Mouse (Mus musculus): ENCODE results near the gene Cxcl14. TPM values are rescaled to one million over a fixed set of nuclear protein-coding genes. Genes with fewer than 3 reads are reported as not detected.

Gene Cxcl14
- polyA plus RNA-seq (2021): 7.7 TPM

- ATAC-seq: peak; percentile 78
- in situ Hi-C loops (cut with MboI; ENCODE audit: low pct_unique_long_range_greater_than_20kb): no loop called here
- ChIA-PET POLR2A (no interaction called here), CTCF (no interaction called here)
- H3K27me3 ChIP-seq: peaks cover 6% of the 10 kb centered on the region
- TF ChIP-seq CTCF (IDR thresholded peaks at IDR 0.05): no peak
- peak; percentile 19 for DNase-seq (ENCODE audit: low read depth, low spot score)
Measured at GRCm38 (mm10) chr13:56295943-56296658, at the start of gene Cxcl14. Cxcl14 (minus strand) TSS chr13:56296551.

GRCm38 (mm10) chr13:56344355-56344754 is 48.0 kb upstream of the Cxcl14 start:
- in situ Hi-C loops (cut with MboI; ENCODE audit: low pct_unique_long_range_greater_than_20kb): no loop called here
- ChIA-PET POLR2A (no interaction called here), CTCF (interaction anchor here (1.3 kb wide), 1 partner anchor 9 kb away, joined by 4 read pairs; no protein-coding TSS in a partner anchor)
- no peak for DNase-seq (ENCODE audit: low read depth, low spot score)
- no peak for TF ChIP-seq CTCF (IDR thresholded peaks at IDR 0.05)
- no peaks in the 10 kb centered on the region for H3K27me3 ChIP-seq
- ATAC-seq: no peak

GRCm38 (mm10) chr13:56342491-56342890 is 46.1 kb upstream of the Cxcl14 start:
- TF ChIP-seq CTCF (IDR thresholded peaks at IDR 0.05): no peak
- in situ Hi-C loops (cut with MboI; ENCODE audit: low pct_unique_long_range_greater_than_20kb): no loop called here
- ChIA-PET CTCF (interaction anchor here (1.1 kb wide), 1 partner anchor 12 kb away, joined by 3 read pairs; no protein-coding TSS in a partner anchor), POLR2A (no interaction called here)
- DNase-seq (ENCODE audit: low read depth, low spot score): no peak
- no peak for ATAC-seq
- no peaks in the 10 kb centered on the region for H3K27me3 ChIP-seq

- ATAC-seq: no peak
- in situ Hi-C loops (cut with MboI; ENCODE audit: low pct_unique_long_range_greater_than_20kb): no loop called here
- ChIA-PET POLR2A (no interaction called here), CTCF (interaction anchor here (1.4 kb wide), 1 partner anchor 61 kb away, joined by 3 read pairs; no protein-coding TSS in a partner anchor)
- no peak for DNase-seq (ENCODE audit: low read depth, low spot score)
- H3K27me3 ChIP-seq: no peaks in the 10 kb centered on the region
- no peak for TF ChIP-seq CTCF (IDR thresholded peaks at IDR 0.05)
Measured at GRCm38 (mm10) chr13:56340513-56340912, 44.2 kb upstream of the Cxcl14 start.

- ATAC-seq: no peak
- ChIA-PET POLR2A (no interaction called here), CTCF (interaction anchor here (1.4 kb wide), 1 partner anchor 60 kb away, joined by 3 read pairs; no protein-coding TSS in a partner anchor)
- TF ChIP-seq CTCF (IDR thresholded peaks at IDR 0.05): no peak
- H3K27me3 ChIP-seq: no peaks in the 10 kb centered on the region
- in situ Hi-C loops (cut with MboI; ENCODE audit: low pct_unique_long_range_greater_than_20kb): no loop called here
- no peak for DNase-seq (ENCODE audit: low read depth, low spot score)
Measured at GRCm38 (mm10) chr13:56339816-56340215, 43.5 kb upstream of the Cxcl14 start.

GRCm38 (mm10) chr13:56336982-56337381 is 40.6 kb upstream of the Cxcl14 start:
- POLR2A ChIA-PET: no interaction called here
- no peak for TF ChIP-seq CTCF (IDR thresholded peaks at IDR 0.05)
- CTCF ChIA-PET: no interaction called here

GRCm38 (mm10) chr13:56334802-56335690 is 38.7 kb upstream of the Cxcl14 start:
- no peak for ATAC-seq
- H3K27me3 ChIP-seq: no peaks in the 10 kb centered on the region
- ChIA-PET CTCF (interaction anchor here (1.0 to 1.7 kb wide), 3 partner anchors 9 to 17 kb away, joined by 3 to 4 read pairs (median 3); no protein-coding TSS in a partner anchor), POLR2A (no interaction called here)
- no peak for TF ChIP-seq CTCF (IDR thresholded peaks at IDR 0.05)
- DNase-seq (ENCODE audit: low read depth, low spot score): no peak
- in situ Hi-C loops (cut with MboI; ENCODE audit: low pct_unique_long_range_greater_than_20kb): no loop called here

More at GRCm38 (mm10) chr13:56336982-56337381, 40.6 kb upstream of the Cxcl14 start:
- in situ Hi-C loops (cut with MboI; ENCODE audit: low pct_unique_long_range_greater_than_20kb): no loop called here
- ATAC-seq (no peak), DNase-seq (ENCODE audit: low read depth, low spot score) (no peak)
- no peaks in the 10 kb centered on the region for H3K27me3 ChIP-seq

- no peaks in the 10 kb centered on the region for H3K27me3 ChIP-seq
- CTCF ChIA-PET: interaction anchor here (1.7 kb wide), 1 partner anchor 16 kb away, joined by 3 read pairs; no protein-coding TSS in a partner anchor
- in situ Hi-C loops (cut with MboI; ENCODE audit: low pct_unique_long_range_greater_than_20kb): no loop called here
- ATAC-seq: no peak
- DNase-seq (ENCODE audit: low read depth, low spot score): no peak
- POLR2A ChIA-PET: no interaction called here
- no peak for TF ChIP-seq CTCF (IDR thresholded peaks at IDR 0.05)
Measured at GRCm38 (mm10) chr13:56334236-56334635, 37.9 kb upstream of the Cxcl14 start.

GRCm38 (mm10) chr13:56332356-56332755 is 36.0 kb upstream of the Cxcl14 start:
- in situ Hi-C loops (cut with MboI; ENCODE audit: low pct_unique_long_range_greater_than_20kb): no loop called here
- CTCF ChIA-PET: no interaction called here
- no peak for TF ChIP-seq CTCF (IDR thresholded peaks at IDR 0.05)
- no peaks in the 10 kb centered on the region for H3K27me3 ChIP-seq
- no peak for ATAC-seq
- POLR2A ChIA-PET: no interaction called here
- DNase-seq (ENCODE audit: low read depth, low spot score): no peak

GRCm38 (mm10) chr13:56330603-56331455 is 34.5 kb upstream of the Cxcl14 start:
- TF ChIP-seq CTCF (IDR thresholded peaks at IDR 0.05): no peak
- POLR2A ChIA-PET: no interaction called here
- no peaks in the 10 kb centered on the region for H3K27me3 ChIP-seq
- ATAC-seq (peak; percentile 19), DNase-seq (ENCODE audit: low read depth, low spot score) (no peak)
- in situ Hi-C loops (cut with MboI; ENCODE audit: low pct_unique_long_range_greater_than_20kb): no loop called here
- CTCF ChIA-PET: interaction anchor here (0.8 to 1.8 kb wide), 5 partner anchors 11 to 99 kb away, joined by 3 to 4 read pairs (median 3); no protein-coding TSS in a partner anchor
